In the genomic region with DNA sequence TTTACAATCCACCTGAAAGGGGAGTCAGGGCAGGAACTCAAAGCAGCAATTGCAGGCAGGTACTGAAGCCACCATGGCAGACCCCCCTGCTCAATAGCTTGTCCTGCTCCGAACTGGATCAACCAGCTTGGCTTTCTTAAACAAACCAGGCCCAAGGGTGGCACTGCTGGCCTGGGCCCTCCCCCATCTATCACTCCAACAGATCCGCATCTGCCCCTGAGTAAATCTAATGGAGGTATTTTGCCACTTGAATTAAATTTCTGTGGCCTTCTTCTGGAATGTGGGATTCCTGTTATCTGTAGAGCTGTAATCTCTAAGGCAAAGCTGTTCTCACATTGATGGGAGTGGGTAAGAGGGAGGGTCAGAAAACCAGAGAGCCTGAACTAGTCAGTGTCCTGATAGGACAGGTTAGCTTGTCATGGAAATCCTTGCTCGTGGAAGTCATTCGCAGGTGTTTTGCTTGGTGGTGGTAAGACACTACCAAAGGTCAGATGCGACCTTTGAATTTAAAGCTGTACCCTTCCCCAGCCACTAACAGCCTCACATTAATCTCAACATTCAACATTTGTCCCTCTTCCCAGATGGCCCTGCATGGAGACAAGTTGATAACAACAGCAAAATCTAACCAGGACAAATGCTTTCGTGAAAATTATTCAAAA, we compare ENCODE assay signal across 1 mouse cellular context.
TF ChIP-seq lines count a peak whose summit lies in the region.

No protein-coding gene starts in this region.

TF ChIP-seq in CH12.LX, 34 proteins besides CTCF, POLR2A, EP300 and RAD21 (continued from another document):
- TF ChIP-seq SIN3A (IDR thresholded peaks at IDR 0.05; ENCODE audit: low read length) (no peak; the same call in 1 of the 2 replicates), JUN (IDR thresholded peaks at IDR 0.05; ENCODE audit: insufficient read depth, low read depth, low read length) (no peak), JUND (conservative IDR thresholded peaks at IDR 0.05; ENCODE audit: low read depth, low read length) (no peak), PAX5 (IDR thresholded peaks at IDR 0.05; ENCODE audit: low read length) (no peak), ETS1 (conservative IDR thresholded peaks at IDR 0.05; ENCODE audit: low read depth, low read length) (no peak), ZKSCAN1 (IDR thresholded peaks at IDR 0.05; ENCODE audit: borderline replicate concordance, low read depth, low read length) (no peak), MAZ (IDR thresholded peaks at IDR 0.05; ENCODE audit: low read depth, low read length) (no peak), HCFC1 (IDR thresholded peaks at IDR 0.05; ENCODE audit: low read depth, low read length) (no peak), UBTF (IDR thresholded peaks at IDR 0.05; ENCODE audit: low read depth, low read length) (no peak), ZC3H11A (IDR thresholded peaks at IDR 0.05; ENCODE audit: low read depth, low read length) (no peak), SMC3 (IDR thresholded peaks at IDR 0.05; ENCODE audit: low read depth, low read length) (no peak), CHD2 (IDR thresholded peaks at IDR 0.05; ENCODE audit: low read length) (no peak)
